Mouse (Mus musculus): ENCODE results near the gene Rab3b.

The Rab3b gene

DNA sequence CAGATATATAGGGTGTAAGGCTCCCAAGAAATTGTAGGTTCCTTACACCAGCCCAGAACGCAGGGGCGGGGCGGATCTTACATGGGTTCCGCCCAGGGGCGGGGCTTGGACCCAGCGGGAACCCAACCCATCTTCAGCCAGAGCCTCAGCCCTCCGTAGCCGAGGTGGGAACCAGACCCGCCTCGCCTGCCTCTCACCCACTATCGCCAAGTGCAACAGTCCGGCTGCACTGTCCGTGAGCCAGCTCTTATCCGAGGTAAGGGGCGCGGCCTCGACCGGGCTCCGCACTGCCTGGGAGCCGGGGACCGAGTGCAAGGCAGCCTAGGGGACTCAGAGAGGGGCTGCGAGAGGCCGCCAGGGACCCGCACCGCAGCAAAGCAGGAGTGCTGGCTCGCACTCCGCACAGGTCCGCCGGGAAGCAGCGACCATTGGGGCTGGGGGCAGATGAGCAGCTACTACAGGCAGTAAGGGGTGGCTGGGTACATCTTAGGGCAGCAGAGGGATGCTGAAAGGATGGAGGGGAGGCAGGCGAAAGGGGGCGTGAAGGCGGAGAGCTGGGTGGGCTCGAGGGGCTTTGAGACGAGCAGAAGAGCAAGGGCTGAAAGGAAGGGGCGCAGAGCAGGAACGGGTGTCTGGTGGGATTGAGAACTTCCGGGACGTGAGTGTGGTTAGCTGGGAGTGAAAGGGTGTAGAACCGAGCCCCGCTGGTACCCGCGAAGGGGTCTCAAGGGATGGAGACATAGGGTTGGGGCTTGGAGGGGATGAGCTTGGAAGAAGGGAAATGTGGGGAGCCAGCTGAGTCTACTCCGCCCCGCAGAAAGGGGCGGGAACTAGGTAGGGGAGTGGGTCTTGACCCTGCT, at the start of gene Rab3b:
Gene Rab3b (plus strand): TSS at position 101 of the 860 bp plus-strand sequence.
- peak in 1 of 2 experiments; percentile 54 for DNase-seq (ENCODE audit: low spot score in 2 of 2)

DNA sequence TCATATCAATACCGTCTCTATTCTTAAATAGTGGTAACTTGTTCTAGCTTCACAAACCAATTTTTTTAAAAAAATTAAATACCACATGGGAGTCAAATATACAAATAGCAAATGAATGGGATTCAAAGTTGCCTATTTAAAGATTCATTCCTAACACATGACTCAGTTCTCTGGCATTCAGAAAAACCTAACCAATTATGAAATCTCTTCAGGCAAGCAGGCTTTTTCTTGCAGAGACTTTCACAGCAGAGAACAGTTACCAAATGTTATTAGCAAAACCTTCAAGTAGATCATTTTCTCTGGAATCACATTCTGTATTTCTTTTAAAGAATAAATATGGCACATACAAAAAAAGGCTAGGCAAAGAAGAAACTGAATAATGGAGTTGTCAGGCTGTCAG, 48.2 kb upstream of the Rab3b start:
- no peak for DNase-seq (ENCODE audit: low spot score in 2 of 2)

DNA sequence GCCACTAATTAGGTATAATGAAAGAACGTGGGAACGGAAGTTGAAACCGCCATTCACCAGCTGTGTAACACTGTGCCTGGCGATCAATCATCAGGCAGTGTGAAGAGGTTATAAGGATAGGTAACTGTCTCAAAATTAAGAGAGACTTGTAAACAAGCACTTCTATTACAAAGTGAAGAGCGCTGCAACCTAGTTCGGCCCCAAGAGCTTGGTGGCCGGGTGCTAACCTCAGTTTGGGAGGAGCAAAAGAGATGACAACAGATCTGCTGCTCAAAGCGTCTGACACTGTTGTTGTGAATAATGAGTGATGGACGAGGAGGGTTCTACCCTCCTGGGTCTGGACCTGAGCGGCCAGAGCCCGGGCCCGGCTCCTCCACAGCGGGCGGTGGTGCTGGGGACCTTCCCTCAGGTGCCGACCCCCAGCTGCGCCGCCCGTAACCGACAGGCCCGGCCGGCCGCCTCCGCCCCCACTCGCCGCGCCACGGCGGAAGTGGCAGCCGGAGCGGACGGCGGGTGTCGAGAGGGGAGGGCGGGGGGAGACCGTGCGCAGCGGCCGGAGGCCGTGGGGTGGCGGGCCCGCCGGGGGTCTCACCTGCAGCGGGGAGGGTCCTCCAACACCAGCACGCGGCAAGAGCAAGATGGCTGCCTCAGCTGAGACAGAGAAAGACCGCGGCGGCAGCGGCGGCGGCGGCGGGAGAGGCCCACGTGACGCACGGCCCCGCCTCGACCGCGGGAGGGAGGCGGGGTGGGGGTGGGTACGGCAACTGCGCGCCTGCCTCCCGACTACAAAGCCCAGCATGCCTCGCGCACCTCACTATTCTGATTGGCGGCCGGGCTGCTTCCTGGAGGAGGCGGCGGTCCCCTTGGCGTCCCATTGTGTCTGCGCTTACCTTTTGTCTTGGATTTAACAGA, 45.7 kb upstream of the Rab3b start, which contains the start of gene Btf3l4:
Gene Btf3l4 (minus strand): TSS at position 699 of the 912 bp plus-strand sequence.
- DNase-seq (ENCODE audit: low spot score in 2 of 2) = peak; percentile 79 to 89

DNA sequence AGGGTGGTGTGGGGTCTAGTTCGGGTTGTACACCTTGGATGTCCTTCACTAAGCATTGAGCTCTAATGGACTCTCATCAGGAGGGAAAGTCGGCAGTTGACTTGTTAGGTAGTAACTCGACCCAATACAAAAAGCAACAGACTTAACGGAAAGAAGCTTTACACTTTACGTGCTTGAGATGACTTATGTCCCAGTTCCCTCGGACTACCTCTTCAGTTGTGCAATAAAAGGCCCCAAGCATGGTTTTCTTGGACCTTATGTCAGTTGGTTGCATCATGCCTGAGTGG, 45.1 kb upstream of the Rab3b start:
- no peak for DNase-seq (ENCODE audit: low spot score in 2 of 2)

DNA sequence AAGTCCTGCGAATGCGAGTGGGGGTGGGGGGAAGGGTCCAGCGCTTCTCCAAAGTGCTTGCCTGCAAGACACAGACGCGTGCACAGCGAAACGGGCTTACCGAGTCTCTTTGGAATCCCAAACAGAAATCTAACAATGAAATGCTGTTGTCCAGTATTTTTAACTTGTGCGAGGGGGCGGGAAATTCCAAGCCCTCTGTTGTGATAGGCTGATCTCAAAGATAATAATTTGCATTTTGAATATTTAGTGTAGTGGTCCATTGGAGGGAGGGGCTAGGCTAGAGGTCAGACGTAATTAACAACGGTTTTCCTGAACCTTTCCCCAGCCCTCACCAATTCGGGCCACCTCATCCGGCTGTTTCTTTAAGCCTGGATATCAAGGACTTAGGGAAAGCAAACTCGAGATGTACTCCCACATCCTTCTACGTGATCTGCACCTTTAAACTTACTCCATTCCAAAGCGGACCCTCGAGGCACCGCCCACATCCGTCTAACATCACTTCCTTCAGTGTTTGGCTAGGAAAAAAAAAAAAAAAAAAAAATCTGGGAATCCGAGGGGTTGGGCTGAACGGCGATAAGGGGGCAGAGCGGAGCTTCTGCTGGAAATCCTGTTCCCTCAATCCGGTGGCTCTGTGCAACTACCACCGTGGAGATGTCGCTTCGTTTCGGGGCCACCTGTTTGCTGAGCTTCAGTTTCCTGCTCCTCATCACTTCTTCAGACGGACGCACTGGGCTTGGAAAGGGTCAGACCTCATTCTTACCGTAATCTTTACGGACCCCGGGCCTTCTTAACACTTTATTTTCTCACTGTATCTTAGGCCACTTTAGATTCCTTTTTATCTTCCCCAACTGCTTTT, 44.5 kb upstream of the Rab3b start, which contains the start of gene Txndc12:
Gene Txndc12 (plus strand): TSS at position 487 of the 856 bp plus-strand sequence.
- peak; percentile 68 to 87 for DNase-seq (ENCODE audit: low spot score in 2 of 2)

DNA sequence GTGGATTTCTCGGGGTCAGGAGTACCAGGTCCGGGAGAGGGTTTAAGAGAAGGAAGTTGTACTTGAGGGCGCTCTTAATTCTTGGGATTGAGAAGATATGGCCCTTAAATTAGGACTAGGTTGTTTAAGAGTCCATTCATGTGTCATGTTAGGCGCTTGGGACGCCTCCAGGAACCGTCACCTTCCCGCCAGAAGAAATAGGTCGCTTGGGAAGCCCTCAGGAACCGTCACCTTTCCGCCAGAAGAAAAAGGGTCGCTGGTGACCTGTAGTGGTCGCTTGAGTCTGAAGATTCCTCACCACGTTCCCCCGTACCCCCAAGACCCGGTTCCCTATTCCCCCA, 43.9 kb upstream of the Rab3b start:
- peak in 1 of 2 experiments; percentile 18 for DNase-seq (ENCODE audit: low spot score in 2 of 2)

DNA sequence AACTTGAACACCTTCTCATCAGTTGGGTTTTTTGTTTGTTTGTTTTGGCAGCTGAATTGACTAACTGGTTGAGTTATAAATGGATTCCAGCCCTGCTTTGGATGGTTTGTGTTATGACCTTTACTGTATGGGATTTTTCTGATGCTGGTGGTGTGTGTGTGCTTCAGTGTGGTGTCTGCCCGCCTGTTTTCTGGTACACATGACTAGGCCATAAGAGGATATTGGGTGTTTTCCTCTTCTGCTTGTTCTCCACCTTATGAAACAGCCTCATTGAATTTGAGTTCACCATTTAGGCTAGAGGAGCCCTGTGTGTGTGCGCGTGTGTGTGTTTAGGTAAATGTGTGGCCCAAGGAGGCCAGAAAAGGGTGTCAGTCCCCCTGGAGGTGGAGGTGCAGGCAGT, 43.4 kb upstream of the Rab3b start:
- DNase-seq (ENCODE audit: low spot score in 2 of 2) = no peak

DNA sequence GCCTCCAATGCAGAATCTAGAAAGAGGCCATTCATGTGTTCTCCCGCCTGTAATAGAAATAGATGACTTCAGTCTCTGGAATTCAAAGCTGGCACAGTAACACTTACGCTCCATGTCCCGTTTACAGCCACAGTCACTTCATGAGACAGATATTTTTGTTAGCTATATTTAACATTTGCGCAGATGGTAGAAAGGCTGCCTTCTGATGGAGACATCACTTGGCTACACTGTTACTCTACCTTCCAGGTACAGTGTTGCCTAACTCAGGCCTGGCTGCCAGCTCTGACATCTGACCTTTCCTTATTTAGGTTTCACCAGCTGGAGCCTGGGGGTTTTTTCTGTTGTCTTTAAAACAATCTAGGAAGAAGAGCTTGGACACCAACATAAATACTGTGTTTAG, 40.8 kb upstream of the Rab3b start:
- peak in 1 of 2 experiments; percentile 35 for DNase-seq (ENCODE audit: low spot score in 2 of 2)

DNA sequence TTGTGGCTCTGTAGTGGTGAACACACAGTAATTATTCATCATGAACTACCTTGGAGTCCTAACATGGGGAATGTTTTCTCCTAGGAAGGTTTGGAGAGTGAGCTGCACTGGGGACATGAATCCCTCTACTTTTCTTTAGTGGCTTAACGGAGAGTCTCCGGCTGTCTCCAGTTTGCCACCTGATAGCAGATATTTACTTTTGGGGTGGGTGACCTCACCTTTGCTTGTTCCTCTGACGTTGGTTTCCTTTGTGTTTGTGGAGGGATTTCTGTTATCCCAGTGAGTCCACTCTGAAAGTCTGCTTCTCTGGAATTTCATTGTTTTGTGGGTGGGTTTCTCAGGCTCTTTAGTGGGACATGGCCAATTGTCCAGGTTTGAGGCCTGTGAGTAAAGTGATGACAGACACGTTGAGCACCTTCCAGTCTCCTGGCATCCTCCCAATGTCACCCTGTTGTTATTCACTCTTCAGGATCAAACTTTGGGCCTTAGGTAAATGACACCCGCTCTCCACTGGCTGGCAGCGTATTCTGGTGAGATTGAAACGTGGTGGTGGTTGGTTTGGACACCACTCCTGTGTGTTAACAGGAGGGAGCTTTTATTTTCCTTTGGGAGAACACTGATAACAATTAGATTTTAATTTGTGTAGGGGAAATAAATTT, 36.8 kb upstream of the Rab3b start:
- DNase-seq (ENCODE audit: low spot score in 2 of 2) = no peak

DNA sequence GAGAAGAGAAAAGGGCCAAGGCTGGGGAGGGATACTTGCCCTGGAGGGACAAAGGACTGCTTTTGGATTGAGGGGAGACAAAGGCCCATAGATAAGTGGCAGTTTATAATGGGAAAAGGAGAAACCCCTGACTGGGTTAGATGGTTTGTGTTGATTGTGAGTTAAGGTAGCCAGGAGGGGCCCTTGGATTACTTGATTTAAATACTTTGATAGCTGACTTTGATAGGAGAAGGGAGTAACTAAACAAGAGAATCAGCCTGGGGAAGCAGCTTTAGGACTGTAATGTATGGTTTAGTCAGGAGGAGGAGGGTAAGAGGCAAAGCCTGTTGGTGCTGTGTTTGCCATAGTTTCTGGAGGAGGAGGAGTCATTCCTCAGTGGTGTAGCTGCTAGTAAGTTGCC, 35.5 kb upstream of the Rab3b start:
- DNase-seq (ENCODE audit: low spot score in 2 of 2) = no peak

DNA sequence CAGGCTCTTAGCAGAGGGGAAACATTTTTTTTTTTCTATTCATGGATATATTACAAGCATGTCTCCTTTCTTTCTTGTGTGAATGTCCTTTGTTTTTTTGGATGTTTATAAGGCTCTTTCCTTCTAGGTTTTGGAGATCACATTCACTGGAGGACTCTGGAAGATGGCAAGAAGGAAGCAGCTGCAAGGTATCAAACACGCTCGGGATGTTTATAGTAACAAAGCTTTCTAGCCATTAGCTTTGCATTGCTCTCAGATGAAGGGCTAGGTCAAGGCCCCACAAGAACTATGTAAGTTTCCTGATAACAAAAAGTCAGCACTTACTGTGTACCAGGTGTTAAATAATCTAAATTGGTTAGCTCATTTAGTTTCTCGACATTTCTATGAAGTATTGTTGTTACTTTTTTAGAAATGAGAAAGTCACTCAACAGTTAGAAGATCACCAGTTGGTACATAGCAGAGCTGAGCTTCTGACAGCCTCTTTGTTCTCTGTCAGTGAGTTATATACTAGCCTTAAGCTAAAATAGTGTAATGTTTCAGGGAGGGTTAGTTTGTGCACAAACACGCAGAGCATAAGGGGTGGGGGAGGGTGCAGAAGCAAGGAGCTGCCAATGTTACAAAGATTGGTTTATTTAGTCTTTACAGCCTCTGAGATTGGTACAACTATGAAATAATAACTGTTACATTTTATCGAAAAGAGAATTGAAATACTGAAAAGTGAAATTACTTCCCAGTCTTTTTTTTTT, 32.9 kb upstream of the Rab3b start:
- DNase-seq (ENCODE audit: low spot score in 2 of 2) = no peak

DNA sequence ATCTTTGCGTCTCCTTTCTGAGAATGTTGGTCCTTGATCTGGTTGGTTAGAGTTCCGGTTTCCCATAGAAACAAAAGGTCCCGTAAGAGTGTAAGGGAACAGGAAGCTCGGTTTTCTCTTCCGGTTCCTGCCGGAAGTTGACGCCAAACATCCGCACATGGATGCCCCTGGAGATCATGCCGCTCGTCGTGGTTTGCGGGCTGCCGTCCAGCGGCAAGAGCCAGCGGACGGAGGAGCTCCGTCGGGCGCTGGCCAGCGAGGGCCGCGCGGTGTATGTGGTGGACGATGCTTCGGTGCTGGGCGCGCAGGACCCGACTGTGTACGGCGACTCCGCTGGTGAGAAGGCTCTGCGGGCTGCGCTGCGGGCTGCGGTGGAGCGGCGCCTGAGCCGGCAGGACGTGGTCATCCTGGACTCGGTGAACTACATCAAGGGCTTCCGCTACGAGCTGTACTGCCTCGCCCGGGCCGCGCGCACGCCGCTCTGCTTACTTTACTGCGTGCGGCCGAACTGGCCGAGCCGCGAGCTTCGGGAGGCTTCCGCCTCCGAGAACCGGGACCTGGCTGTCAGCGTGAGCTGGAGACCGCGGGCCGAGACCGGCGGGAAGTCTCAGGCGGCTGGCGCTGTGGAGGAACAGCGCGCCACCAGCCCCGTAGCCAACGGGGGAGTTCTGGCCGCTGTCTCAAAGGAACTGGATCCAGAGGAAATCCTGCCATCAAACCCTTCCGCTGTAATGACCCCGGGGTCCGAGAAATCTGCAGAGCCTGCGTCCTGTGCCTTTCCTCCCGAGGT, 31.0 kb upstream of the Rab3b start, which contains the start of gene Kti12:
Gene Kti12 (plus strand): TSS at position 71 of the 790 bp plus-strand sequence.
- peak; percentile 68 to 83 for DNase-seq (ENCODE audit: low spot score in 2 of 2)

DNA sequence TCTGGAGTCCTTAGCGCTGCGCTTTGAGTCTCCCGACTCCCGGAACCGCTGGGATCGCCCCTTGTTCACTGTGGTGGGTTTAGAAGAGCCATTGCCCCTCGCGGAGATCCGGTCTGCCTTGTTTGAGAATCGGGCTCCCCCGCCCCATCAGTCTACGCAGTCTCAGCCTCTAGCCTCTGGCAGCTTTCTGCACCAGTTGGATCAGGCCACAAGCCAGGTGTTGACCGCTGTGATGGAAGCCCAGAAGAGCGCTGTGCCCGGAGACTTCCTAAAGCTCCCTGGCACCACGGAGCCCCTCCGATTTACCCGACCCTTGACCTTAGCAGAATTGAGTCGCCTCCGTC, 30.4 kb upstream of the Rab3b start, which contains the start of gene A730015C16Rik:
Gene A730015C16Rik (minus strand): TSS at position 115 of the 344 bp plus-strand sequence.
- no peak for DNase-seq (ENCODE audit: low spot score in 2 of 2)

DNA sequence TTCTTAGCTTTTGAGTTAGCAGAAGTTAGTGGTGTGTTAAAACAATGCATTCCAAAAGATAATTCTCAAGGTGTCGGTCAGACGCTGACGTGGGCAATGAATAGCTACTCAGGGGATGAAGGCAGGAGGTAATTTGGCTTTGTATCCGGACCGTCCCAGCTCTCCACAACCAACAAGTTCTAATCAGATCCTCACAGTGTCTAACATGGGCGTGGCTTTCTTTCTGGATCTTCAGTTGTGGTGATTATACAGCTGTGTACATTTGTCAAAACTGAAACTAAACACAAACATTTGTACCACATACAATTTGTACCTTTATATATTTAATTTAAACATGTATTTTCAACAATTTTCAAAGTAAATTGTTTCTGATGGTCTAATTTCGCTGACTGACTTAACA, 12.1 kb upstream of the Rab3b start:
- no peak for DNase-seq (ENCODE audit: low spot score in 2 of 2)

DNA sequence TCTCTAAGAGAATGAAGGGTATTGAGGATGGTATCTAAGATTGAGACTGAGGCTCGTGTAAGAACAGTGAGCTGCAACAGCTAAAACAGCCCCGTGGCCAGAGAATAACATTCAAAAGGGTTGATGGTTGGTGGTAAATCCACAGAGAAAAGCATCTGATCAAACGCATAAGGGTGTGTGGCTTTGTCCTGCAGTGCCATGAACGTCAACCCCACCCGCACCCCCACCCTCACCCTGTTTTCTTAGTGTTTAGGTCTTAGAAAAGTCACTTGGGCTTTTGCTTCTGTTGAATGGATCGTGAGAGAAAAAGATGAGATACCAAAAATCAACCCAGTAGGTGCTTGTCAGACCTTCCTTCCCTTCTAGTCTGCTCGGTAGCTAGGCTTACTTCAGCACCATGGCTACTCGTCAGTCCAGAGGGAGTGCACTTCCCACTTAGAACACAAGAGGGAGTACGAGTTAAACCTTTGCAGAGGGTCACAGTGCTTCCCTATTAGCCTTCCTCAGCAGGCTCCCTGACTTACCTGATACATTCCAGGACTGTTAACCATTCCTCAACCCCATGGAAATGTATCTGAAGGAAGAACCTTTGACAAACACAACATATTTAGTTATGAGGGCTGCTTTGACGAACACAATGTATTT, 9.0 kb upstream of the Rab3b start:
- DNase-seq (ENCODE audit: low spot score in 2 of 2) = peak; percentile 71 to 96

DNA sequence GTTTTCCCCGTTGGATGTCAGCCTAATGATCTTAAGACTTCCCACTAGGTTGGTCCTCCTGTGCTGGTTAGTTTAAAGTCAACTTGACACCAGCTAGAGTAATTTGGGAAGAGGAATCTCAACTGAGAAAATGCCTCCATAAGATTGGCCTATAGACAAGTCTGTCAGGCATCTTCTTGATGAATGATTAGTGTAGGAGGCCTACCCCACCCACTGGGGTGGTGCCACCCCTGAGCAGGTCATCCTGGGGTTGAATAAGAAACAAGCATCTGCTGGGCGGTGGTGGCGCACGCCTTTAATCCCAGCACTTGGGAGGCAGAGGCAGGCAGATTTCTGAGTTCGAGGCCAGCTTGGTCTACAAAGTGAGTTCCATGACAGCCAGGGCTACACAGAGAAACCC, 5.1 kb upstream of the Rab3b start:
- no peak for DNase-seq (ENCODE audit: low spot score in 2 of 2)

DNA sequence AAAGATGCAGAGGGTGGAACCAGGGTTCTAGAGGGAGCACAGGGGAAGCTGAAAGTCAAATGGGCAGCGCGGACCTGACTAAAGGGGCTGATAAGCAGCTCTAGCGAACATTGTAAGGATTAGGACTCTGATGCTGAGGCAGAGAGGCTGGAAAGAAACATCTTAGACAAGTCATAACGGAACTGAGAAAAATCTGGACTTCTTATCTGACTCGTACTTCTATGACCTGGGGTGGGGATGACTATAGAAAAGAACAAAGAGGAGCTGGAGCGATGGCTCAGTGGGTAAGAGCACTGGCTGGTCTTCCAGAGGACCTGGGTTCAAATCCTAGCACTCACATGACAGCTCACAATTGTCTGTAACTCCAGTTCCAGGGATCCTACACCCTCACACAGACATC, 962 bp upstream of the Rab3b start:
- DNase-seq (ENCODE audit: low spot score in 2 of 2) = no peak

DNA sequence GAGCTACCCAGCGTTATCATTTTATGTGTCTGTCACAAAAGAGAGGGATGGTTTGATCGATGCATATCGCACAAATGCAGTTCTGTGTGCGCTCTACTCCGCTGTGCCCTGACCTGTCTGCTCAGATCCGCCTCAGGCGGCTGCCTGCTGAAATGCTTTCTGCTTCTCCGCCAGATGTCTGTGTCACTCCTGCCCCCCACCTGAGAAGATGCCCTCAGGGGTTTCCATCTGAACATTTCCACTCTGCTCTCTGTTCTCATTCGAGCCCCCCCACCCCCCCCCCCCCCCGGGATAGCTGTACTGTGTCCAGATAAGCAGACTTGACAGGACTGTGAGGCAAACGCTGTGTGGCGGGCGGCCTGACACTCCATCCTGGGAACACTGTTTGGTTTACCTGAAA, 5.0 kb downstream of the Rab3b start:
- DNase-seq (ENCODE audit: low spot score in 2 of 2) = no peak

DNA sequence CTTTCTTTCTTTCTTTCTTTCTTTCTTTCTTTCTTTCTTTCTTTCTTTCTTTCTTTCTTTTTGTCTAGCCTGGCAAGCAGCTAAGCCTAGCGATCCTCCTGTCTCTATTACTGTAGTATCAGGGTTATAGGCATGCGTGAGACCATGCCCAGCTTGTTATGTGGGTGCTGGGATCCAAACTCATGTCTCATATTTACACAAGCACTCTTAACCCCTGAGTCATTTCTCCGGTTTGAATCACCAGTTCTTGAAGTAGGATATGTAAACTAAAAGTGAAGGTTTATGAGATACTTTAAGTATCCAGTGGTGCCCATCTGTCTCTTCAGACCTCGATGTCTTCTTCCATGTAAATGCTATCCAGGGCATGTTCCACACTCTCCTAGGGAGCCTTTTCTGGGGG, 8.6 kb downstream of the Rab3b start:
- DNase-seq (ENCODE audit: low spot score in 2 of 2) = no peak

Data from left cerebral cortex, adult 9 months (tissue).